Mouse (Mus musculus) hindbrain, embryonic 16.5 days (tissue): ENCODE measurements around the gene Slc4a3. TPM values are rescaled to one million over a fixed set of nuclear protein-coding genes. Genes with fewer than 3 reads are reported as not detected.

Source experiments
- ATAC-seq: fragments of 200-750 bp; cut with Nextera tagmentation; 2 replicates; pipeline ENCODE4 v1.8.0; 2017; ENCODE audit warnings: moderate TSS enrichment, moderate library complexity
- H3K27ac ChIP-seq: fragments of 300-500 bp; sonication (generic); 2 replicates; pipeline ENCODE4 v1.5.1; 2014; ENCODE audit warnings: low read depth, mild to moderate bottlenecking, control low read depth, low read length, moderate library complexity
- H3K27me3 ChIP-seq: fragments of 300-500 bp; sonication (generic); replicated peaks from 2 replicates; pipeline ENCODE4 v1.6.1; 2014; ENCODE audit warnings: low read length; ENCODE audit not compliant: control insufficient read depth, insufficient read depth
- H3K36me3 ChIP-seq: fragments of 300-500 bp; sonication (generic); 2 replicates; pipeline ENCODE4 v1.6.1; 2014; ENCODE audit warnings: mild to moderate bottlenecking, low read length, moderate library complexity, mixed read lengths; ENCODE audit not compliant: control insufficient read depth, insufficient read depth
- H3K4me1 ChIP-seq: fragments of 300-500 bp; sonication (generic); 2 replicates; pipeline ENCODE4 v1.6.1; 2014; ENCODE audit warnings: low read depth, low read length; ENCODE audit not compliant: control insufficient read depth, insufficient read depth
- H3K4me2 ChIP-seq: fragments of 300-500 bp; sonication (generic); 2 replicates; pipeline ENCODE4 v1.6.1; 2014; ENCODE audit warnings: mild to moderate bottlenecking, low read length, control low read depth, moderate library complexity
- H3K4me3 ChIP-seq: fragments of 300-500 bp; sonication (generic); 2 replicates; pipeline ENCODE4 v1.5.1; 2014; ENCODE audit warnings: mild to moderate bottlenecking, low read length, control low read depth, moderate library complexity
- H3K9ac ChIP-seq: fragments of 300-500 bp; sonication (generic); 2 replicates; pipeline ENCODE4 v1.6.1; 2014; ENCODE audit warnings: low read depth, mild to moderate bottlenecking, control low read depth, low read length, moderate library complexity
- H3K9me3 ChIP-seq: fragments of 300-500 bp; sonication (generic); 2 replicates; pipeline ENCODE4 v1.6.1; 2014; ENCODE audit warnings: mild to moderate bottlenecking, low read length, moderate library complexity; ENCODE audit not compliant: control insufficient read depth
- WGBS: fragments of 180-500 bp; shearing (Covaris S2); extraction: QIAGEN DNeasy Blood & Tissue Kit; methylation state at CpG from one replicate; pipeline ENCODE4 v1.1.7; 2014; 5-methylcytosine and 5-hydroxymethylcytosine counted together
- polyA plus RNA-seq: library from polyadenylated mRNA; unstranded; fragments of >200 nt; fragmentation: Nextera tagmentation; extraction: Ambion mirVana; gene quantifications from 2 replicates; pipeline ENCODE4 v1.2.1, GENCODE M21; 2015

Gene Slc4a3
- polyA plus RNA-seq, 1 experiment from 2014 or later, result 85.4 TPM

DNA sequence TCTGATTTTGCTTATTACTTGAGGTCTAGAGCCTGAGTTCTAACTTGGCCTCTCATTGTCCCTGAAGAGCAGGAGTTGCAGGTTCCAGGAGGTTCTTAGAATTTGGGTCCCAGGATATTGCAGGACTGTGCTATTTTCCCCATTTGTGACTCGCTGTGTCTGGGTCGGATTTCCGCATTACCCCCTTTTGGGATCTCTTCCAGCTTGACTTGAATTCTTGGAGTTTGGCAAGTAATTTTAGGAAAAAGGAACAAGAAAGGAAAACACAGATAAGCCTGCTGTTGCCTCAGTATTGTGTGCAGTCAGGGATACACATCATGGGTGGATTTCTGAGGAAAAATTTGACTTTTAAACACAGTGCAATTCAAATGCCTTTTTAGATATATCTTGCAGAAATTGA, 40.7 kb downstream of the Slc4a3 start:
- Histone ChIP-seq H3K4me1 (peaks cover 3% of the 10 kb centered on the region), H3K27me3 (no peaks in the 10 kb centered on the region), H3K9ac (no peak overlapping the region), H3K9me3 (no peaks in the 10 kb centered on the region), H3K27ac (no peak overlapping the region), H3K36me3 (no peaks in the 10 kb centered on the region), H3K4me3 (no peak overlapping the region), H3K4me2 (no peak overlapping the region)
- 79% methylated on average over 3 of the region's 3 CpGs for WGBS
- no peak for ATAC-seq

DNA sequence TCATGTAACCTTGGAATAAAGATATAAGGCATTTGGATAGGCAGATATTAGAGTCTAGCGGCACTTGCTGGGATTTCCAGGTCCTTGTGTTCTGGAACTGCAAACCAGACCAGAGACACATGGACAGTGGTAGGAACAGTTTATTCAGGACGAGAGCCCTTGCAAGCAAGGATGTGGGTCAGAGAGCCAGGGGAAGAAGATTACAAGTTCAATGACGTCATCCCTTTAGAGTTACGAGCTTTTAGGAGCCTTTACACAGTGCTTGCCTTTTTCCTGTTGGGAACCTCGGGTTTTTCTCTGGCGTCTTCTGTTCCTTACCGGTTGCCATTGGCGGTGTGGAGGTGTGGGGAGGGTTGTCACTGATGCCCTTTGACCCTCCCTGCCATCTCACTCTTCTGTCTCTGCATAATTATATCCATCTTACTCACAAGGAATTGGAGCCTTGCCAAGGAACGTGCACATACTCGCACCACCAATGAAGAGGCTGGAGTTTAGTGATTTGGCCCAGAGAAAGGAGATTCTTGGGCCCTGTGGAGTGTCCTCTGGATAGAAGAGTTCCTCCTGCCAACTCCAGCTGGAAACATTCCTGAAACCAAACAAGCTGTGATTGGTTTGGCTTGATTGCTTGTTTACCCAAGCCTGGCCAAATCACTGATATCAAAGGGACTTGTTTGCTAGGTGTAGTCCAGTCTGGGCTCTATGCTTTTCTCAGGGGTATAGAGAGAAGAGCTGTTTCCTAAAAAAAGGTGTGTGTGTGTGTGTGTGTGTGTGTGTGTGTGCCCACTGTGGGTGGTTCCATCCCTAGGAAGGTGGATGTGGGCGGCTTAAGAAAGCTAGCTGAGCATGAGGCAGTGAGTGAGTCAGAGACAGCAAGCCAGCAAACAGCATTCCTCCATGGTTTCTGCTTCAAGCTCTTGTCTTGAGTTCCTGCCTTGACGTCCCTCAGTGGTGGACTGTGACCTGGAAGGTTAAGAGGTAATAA, 42.0 kb downstream of the Slc4a3 start:
- Histone ChIP-seq H3K4me1 (peaks cover 3% of the 10 kb centered on the region), H3K36me3 (no peaks in the 10 kb centered on the region), H3K9me3 (no peaks in the 10 kb centered on the region), H3K27ac (no peak overlapping the region), H3K27me3 (no peaks in the 10 kb centered on the region), H3K4me2 (no peak overlapping the region), H3K4me3 (no peak overlapping the region), H3K9ac (no peak overlapping the region)
- ATAC-seq, result no peak
- WGBS, result 70% methylated on average over 12 of the region's 12 CpGs

DNA sequence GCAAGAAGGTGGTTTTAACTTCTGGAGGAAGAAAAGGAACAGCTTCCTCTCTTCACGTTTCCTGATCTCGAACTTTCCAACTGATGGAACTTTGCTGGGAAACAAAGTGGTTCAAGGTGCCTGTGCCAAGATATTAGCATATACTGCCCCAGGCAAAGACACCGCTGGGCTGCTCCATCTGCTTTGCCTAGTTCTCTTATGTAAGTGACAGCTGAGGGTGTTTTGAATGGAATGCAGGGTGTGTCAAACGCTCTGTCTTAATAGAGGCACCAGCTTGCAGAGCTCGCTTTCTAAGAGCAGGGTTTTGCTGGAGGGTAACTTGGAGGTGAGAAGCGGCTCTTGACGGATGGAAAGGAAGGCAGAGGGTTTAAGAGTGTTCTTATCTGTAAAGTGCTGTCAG, 42.8 kb downstream of the Slc4a3 start:
- Histone ChIP-seq H3K9ac (no peak overlapping the region), H3K4me2 (no peak overlapping the region), H3K36me3 (no peaks in the 10 kb centered on the region), H3K27ac (no peak overlapping the region), H3K4me3 (no peak overlapping the region), H3K27me3 (no peaks in the 10 kb centered on the region), H3K4me1 (peaks cover 3% of the 10 kb centered on the region), H3K9me3 (no peaks in the 10 kb centered on the region)
- 18% methylated on average over 7 of the region's 7 CpGs for WGBS
- ATAC-seq, result peak; percentile 42; the same call in 1 of the 2 replicates

DNA sequence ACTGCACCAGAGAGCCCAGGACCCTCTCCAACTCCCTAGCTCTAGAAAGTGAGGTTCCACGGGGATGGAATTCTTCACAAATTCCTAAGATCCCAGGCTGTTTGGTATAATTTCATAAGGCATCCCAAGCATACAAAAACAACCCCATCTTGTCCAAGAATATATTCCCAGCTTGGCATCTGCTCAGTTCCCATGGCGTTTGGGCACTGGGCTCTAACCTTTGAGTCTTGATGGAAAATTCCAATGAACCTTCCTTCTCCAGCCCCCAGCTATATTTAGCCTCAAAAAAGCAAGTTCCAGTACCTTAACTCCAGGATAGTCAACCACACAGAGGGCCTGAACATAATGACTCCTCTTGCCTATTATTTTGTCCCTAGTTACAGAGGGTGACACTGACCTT, 43.9 kb downstream of the Slc4a3 start:
- Histone ChIP-seq H3K4me2 (no peak overlapping the region), H3K27me3 (no peaks in the 10 kb centered on the region), H3K9me3 (no peaks in the 10 kb centered on the region), H3K4me1 (peaks cover 7% of the 10 kb centered on the region), H3K9ac (no peak overlapping the region), H3K4me3 (no peak overlapping the region), H3K36me3 (no peaks in the 10 kb centered on the region), H3K27ac (no peak overlapping the region)
- WGBS, result 88% methylated on average over 2 of the region's 2 CpGs
- ATAC-seq, result no peak

DNA sequence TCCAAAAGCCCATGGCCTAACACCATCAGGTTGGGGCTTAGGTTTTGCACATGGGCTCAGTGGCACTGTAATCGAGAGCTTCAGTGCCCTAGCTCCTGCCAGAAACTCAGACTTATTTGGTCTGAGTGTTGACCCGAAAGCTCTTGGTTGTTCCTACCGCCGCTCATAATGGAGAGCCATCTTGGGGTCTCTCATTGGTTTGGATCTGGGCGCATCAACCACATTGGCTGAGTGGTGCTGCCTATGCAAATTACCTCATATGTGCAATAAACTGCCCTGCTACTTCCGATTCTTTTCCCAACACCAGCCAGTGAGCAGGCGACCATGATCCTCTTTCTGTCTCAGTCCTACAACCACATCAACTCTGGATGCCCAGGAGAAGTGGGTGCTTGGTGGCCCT, 47.9 kb downstream of the Slc4a3 start:
- peaks cover 3% of the 10 kb centered on the region; the same call in 1 of the 2 replicates for H3K27me3 ChIP-seq
- H3K36me3 ChIP-seq, result no peaks in the 10 kb centered on the region
- H3K27ac ChIP-seq, result no peak overlapping the region
- no peak overlapping the region for H3K4me3 ChIP-seq
- H3K4me1 ChIP-seq, result peaks cover 6% of the 10 kb centered on the region
- no peak for ATAC-seq
- no peak overlapping the region for H3K9ac ChIP-seq
- H3K4me2 ChIP-seq, result no peak overlapping the region
- no peaks in the 10 kb centered on the region for H3K9me3 ChIP-seq
- 90% methylated on average over 7 of the region's 7 CpGs for WGBS

DNA sequence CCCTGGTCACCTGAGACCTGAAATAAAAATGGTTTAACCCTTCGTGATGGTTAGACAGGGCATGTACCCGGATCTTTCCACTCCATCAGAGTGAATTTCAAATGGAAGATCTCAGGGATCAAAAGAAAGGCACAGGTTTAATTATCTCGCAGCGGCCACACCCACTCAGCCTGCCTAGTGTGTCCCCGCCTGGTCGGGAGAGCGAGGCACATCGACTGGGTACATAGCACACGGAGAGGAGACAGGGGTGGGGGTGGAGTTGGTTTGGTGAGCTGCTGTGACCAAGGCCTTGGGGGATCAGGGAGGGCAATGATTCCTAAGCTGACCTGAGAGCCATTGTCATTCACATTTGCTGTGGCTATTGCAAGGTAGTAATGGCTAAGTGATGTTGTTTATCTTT, 48.8 kb downstream of the Slc4a3 start:
- peaks cover 4% of the 10 kb centered on the region; the same call in 1 of the 2 replicates for H3K4me1 ChIP-seq
- no peak for ATAC-seq
- H3K36me3 ChIP-seq, result no peaks in the 10 kb centered on the region
- 42% methylated on average over 9 of the region's 9 CpGs for WGBS
- H3K9me3 ChIP-seq, result no peaks in the 10 kb centered on the region
- no peak overlapping the region for H3K4me3 ChIP-seq
- no peak overlapping the region; the same call in 1 of the 2 replicates for H3K27ac ChIP-seq
- H3K9ac ChIP-seq, result 0 out of 2 replicates have a peak overlapping the region, but pooled peaks have one; percentile 9
- no peak overlapping the region for H3K4me2 ChIP-seq
- H3K27me3 ChIP-seq, result peaks cover 3% of the 10 kb centered on the region; the same call in 1 of the 2 replicates

DNA sequence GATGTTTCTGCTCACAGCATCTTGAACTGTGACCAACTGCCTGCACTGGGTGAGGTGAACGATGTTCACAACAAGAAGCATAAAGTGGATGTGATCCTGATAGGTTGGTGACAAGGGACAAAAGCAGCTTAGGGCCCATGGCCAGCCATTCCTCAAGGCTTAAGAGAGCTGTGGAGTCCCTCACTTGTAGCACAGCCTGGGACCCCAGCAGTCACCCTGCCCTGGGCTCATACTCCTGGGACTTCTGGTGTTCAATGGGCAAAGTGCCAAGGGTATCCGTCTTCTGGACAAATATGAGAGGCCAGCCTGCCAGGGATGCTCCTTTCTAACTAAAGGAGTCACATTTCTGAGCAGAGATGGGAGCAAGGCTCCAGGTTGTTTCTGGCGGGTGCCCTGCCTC, 49.9 kb downstream of the Slc4a3 start:
- H3K27me3 ChIP-seq, result peaks cover 3% of the 10 kb centered on the region; the same call in 1 of the 2 replicates
- H3K27ac ChIP-seq, result no peak overlapping the region
- peaks cover 4% of the 10 kb centered on the region; the same call in 1 of the 2 replicates for H3K4me1 ChIP-seq
- no peak overlapping the region for H3K4me2 ChIP-seq
- no peaks in the 10 kb centered on the region for H3K9me3 ChIP-seq
- no peak overlapping the region for H3K4me3 ChIP-seq
- WGBS, result 71% methylated on average over 3 of the region's 3 CpGs
- no peaks in the 10 kb centered on the region for H3K36me3 ChIP-seq
- H3K9ac ChIP-seq, result no peak overlapping the region
- no peak for ATAC-seq

DNA sequence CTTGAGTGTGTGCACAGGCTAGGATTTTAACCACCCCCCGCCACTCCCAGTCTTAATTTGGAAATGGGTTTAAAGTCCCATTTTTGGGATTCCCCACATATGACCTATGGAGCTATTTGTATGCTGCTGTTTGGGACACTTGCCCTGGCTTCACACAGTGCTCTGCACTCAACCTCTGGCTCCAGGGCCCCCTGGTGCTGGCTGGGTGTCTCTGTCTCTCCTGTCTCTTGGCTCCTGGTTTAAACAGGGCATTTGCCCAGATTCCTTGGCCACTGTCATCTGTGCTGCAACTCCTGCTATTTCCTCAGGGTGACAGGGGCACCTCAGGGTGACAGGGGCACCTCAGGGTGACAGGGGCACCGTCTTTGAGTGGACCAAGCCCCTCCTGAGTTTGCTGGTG, 50.8 kb downstream of the Slc4a3 start:
- H3K9me3 ChIP-seq, result no peaks in the 10 kb centered on the region
- H3K9ac ChIP-seq, result no peak overlapping the region
- ATAC-seq, result no peak
- H3K36me3 ChIP-seq, result no peaks in the 10 kb centered on the region
- H3K4me1 ChIP-seq, result peaks cover 4% of the 10 kb centered on the region
- peaks cover 3% of the 10 kb centered on the region; the same call in 1 of the 2 replicates for H3K27me3 ChIP-seq
- no peak overlapping the region for H3K27ac ChIP-seq
- no peak overlapping the region for H3K4me3 ChIP-seq
- H3K4me2 ChIP-seq, result no peak overlapping the region
- whole genome bisulfite sequencing, result 92% methylated on average over 2 of the region's 2 CpGs

DNA sequence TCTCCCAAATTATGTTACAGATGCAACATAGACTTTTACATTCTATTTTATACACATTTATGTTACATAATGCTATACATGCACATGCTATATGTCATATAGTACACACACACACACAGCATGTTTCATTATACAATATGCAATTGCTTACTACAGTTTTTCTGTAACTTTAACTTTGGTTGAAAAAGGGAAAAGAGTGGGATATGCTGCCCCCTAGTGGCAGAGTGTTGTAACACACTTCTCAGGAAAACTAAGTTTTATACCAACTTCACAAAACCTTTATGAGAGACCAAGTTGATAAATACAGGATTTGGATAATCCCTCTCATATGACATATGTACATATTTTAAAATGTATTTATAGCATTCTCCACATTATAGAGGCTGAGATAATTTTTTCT, 51.6 kb downstream of the Slc4a3 start:
- Histone ChIP-seq H3K36me3 (no peaks in the 10 kb centered on the region), H3K27me3 (peaks cover 3% of the 10 kb centered on the region; the same call in 1 of the 2 replicates), H3K4me3 (no peak overlapping the region), H3K27ac (no peak overlapping the region), H3K9me3 (no peaks in the 10 kb centered on the region), H3K4me1 (peaks cover 4% of the 10 kb centered on the region), H3K4me2 (no peak overlapping the region), H3K9ac (no peak overlapping the region)
- ATAC-seq, result no peak
